Mouse (Mus musculus): Measurements from ENCODE around the gene Cbx6.

Cbx6 gene

DNA sequence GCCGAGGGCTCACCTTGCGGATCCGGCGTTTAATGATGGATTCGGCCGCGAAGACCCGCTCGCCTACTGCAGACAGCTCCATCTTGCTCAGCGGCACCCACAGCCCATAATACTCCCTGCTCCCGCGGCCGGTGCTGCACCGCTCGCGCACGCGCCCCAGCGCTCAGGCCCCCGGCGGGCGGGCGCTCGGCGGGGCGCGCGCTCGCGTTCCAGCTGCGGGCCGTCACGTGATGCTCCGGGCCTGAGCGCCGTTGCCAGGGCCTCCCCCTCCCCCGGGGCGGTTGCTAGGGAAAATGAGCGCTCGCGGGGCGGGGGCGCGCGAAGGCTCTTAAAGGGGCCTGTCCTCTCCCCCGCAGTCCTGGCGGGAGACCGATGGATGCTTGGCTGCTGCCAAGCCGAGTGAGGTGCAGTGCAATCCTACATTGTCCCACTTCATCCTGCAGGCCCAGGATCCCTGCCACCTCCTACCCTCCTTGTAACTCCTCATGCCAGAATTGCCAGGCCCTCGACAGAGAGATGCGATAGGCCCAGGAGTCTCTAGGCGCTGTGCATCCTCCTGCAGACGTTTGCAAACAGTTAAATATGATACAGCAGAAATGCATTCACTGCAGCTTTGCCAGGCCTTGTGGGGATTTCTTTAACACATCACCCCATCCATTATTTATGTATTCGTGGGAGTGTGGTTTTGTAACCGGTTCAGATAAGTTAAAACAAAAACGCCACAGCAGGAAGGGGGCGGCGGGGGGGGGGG is at the start of gene Cbx6, which contains the start of gene Npcd:
TSS of gene Cbx6 (minus strand) at position 559 of the 751 bp plus-strand sequence.
TSS of gene Npcd (minus strand) at position 108 of the 751 bp plus-strand sequence.
- peak; percentile 55 for DNase-seq (ENCODE audit: low spot score)

DNA sequence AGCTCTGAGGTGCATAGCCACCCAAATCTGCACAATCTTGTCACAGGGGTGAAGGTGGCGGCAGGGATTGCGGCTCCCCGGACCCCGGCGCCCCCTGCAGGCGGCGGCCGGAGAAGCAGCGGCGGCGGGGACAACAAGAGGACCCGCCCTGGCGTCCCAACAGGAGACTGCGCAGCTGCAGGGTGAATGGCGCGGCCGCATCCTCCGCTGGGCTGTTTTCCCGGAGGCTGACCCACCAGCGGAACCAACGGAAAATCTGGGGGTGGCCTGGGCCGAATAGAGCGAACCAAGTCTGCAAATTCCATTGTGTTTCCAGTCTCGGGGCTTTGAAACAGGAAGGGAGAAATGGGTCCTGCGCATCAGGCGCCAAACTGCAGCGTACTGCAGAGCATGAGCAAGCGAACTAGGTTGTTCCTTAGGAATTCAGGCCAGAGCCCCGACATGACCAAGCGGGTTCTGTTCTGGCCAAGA is 48.9 kb upstream of the Cbx6 start:
- peak; percentile 69 for DNase-seq (ENCODE audit: low spot score)

DNA sequence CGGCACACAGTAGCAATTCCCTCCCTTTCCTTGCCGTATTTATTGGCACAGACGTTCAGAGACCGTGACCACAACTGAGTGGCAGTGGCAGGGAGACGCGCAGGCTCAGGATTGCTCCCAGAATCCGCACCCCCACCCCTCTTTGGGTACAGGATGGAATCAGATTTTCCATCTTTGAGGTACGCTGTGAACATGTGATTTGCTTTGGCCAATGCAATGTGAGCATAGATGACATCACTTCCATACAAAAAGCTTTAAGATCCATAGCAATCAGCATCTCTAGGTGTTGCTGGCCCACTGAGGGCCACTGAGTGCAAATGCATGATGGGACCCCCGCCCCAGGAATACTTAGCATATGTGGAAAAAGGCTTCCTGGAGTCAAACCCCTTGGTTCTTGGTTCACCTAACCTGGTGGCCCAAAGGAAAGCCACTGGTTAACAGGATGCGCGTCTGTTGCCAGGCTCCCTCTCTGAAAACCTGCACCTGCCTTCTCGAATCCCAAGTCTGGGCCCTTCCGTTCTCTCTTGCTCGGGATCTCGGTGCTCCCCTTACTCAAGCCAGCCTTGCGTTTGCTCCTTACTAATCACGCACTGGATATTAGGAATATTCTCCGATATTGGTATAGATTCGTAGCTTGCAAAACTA is 48.3 kb upstream of the Cbx6 start:
- no peak for DNase-seq (ENCODE audit: low spot score)

DNA sequence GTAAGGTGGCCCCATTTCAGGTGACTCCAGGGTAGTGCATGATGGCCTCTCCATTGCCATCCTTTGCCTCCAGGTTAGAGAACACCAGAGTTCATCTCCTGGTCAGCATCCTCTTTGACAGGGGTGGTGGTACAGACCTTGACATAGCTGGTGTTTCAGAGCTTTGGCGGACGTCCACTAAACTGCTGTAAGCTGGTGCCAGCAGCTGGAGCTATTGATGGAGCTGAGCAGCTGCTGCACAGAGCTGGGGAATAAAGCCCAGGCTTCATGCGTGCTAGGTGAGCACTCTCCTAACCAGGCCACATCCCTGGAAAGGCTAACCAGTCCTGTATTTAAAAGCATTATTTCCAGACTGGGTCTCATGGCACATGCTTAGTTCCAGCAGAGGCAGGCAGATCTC is 46.0 kb upstream of the Cbx6 start:
- DNase-seq (ENCODE audit: low spot score), result no peak

DNA sequence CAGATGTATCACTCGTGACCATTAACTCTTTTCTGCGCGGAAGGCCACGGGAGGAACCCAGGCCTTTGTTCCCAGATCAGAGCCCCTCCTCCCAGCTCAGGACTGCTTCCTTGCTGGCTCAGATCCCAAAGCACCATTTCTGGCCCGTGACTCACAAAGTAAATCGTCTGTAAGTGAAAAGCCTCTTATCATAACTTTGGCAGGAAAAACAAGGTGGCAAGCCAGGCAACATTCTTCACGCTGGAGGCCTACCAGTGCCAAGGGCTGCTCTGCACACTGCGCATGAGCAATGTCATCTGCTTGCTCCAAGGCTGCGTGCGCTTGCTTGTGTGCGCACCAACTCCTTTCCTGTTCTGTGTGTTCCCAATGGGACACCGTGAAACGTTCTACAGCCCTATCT is 44.8 kb upstream of the Cbx6 start:
- no peak for DNase-seq (ENCODE audit: low spot score)

DNA sequence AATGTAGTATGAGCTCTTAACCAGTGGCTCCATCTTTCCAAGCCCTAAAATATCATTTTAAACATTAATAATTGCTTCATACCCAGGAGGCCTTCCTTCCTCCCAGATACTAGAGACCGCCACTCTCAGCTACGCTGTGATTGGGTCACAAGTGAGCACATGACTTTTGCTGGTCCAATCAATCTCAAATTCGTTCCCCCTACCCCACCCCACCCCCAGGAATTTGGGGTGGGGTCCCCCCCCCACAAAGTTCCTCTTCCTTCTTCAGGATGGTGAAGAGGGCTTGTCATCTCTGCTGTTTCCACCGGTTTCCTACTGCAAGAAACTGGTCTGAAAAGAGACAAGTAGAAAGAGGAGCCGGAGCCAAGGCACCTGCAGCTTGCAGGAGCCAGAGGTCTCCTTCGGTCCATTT is 44.2 kb upstream of the Cbx6 start:
- DNase-seq (ENCODE audit: low spot score), result no peak

DNA sequence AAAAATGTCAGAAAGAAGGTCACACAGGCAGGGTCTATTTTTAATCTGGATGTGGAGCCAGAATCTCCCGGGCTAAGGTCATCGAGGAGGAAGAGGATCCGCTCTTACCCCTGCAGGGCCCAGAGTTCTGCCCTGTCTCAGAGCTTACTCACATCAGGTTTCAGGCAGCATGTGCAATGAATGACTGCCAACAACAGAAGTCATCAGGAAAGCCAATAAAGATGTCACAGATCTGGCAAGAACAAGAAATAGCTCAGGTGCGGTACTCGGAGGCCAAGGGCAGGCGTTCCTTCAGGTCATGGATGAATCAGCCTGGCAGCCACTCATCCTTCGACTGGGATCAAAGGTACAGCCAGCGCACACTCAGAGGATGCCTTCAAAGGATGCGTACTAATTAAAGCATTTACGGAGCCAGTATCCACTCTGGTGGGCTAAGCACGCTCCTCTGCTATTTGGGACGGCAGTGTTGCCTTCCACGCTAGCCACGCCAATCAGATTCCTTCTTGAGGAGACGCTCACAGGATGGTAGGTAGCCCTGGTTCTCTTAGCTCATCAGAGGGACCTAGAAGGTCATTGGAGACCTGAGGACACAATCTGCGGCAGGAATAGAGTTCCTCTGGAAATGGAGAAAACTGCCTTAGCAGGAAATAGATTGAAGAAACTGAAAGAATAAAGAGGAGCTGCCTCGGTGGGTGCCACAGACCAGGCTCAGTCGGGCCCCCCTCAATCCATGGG is 40.9 kb upstream of the Cbx6 start:
- no peak for DNase-seq (ENCODE audit: low spot score)

DNA sequence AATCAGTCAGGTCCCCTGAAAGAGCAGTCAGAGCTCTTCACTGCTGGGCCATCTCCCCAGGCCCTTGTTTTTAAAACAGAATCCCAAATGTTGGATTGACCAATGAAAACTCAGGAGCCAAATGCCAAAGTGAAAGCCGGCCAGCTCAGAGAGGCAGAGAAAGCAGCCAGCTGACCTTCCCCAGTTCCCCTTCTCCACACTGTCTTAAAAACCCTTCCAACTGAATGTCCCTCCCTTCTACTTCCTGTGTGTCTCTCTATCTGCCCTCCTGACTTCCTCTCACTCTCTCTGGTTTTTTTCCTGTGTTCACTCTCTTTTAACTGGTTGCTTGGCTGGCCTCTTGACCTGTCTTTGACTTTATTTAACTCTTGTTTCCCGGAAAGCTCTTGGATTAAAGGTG is 39.5 kb upstream of the Cbx6 start:
- no peak for DNase-seq (ENCODE audit: low spot score)

DNA sequence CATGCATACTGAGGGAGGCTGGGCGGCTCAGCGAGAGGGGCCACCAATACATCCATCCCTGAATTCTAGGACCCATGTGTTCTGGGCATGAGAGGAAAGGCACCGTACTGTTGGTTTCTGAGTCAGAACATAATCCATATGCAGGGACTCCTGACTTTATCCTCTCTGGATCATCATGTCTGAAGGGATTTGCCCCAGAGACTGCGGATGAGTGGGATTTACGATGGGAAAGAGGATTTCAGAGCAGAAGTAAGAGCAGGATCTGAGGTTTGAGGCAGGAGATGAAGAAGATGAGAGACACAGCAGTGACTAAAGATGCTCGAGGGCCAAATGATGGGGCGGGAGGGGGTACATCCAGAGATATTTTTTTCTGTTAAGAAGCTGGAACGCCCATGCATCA is 39.1 kb upstream of the Cbx6 start:
- DNase-seq (ENCODE audit: low spot score), result no peak

DNA sequence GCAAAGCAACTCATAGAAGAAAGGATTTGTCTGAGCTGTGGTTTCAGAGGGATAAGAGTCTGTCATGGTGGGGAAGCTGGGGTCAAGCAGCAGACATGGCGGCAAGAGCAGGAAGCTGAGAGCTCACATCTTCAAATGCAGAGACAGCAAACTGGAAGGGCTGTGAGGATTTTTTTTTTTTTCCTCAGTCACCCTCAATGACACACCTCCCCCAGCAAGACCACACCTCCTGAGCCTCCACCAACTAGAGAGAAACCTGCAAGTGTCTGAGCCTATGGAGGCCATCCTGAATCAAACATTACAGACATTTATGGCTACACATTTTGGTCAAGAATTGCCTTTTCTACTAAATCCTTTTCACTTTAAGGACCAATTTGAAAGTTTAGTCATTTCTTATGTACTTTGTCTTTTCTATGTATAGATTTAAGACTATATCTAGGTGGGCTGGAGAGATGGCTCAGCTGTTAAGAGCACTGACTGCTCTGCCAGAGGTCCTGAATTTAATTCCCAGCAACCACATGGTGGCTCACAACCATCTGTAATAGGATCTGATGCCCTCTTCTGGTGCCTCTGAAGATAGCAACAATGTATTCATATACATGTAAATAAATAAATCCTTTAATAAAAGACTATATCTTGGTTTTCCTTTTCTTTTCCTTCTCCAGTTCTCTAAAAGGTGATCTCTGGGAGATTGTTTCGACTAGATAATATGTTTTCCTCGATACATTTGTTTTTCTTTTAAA is 32.9 kb upstream of the Cbx6 start:
- DNase-seq (ENCODE audit: low spot score), result no peak

DNA sequence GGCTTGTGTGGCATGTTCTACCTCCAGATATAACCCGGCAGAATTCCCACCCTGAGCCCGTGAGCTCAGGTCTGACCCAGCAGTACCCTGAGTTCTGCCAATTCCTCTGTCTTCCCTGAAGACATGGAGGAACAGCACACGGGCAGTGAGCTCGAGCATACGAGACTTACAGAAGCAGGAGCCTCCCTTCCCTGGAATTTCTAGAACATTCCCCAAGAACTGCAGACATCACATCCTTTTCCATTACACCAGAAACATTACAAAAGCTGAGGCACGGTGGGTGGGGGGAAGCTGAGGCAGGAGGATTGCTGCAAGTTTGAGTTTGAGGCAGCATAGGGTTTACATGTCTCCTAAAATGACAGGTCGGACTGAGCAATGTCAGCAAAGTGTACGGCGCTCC is 25.3 kb upstream of the Cbx6 start:
- DNase-seq (ENCODE audit: low spot score), result no peak

DNA sequence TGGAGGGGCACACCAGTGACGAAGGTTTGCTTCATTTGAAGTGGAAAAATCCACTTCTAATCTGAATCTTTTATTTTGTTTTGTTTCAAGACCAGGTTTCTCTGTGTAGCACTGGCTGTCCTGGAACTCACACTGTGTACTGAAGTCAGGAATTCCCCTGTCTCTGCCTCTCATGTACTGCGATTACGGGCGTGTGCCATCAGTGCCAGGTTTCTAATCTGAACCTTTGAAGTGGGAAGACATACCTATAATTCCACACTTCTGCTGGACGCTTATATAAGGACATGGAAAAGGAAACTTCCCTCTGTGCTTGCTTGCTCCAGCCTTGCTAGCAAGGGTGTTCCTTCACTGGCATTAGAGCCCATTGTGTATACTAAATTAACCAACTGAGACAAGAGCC is 24.5 kb upstream of the Cbx6 start:
- DNase-seq (ENCODE audit: low spot score), result no peak

DNA sequence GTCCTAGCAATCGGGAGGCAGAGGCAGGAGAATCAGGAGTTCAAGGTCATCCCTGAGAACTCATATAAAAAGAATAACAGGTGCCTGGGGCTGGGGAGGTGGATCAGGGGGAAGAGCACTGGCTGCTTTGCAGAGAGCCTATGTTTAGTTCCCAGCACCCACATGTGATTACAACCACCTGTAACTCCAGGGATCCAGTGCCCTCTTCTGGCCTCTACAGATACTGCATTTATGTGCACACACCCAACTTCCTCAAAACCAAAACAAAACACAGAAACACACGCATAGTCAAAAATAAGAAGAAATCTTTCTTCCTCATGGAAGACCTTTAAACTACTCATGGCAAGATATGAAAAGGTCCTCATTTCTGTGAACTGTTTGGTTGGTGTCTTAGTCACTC is 15.7 kb upstream of the Cbx6 start:
- DNase-seq (ENCODE audit: low spot score), result no peak

DNA sequence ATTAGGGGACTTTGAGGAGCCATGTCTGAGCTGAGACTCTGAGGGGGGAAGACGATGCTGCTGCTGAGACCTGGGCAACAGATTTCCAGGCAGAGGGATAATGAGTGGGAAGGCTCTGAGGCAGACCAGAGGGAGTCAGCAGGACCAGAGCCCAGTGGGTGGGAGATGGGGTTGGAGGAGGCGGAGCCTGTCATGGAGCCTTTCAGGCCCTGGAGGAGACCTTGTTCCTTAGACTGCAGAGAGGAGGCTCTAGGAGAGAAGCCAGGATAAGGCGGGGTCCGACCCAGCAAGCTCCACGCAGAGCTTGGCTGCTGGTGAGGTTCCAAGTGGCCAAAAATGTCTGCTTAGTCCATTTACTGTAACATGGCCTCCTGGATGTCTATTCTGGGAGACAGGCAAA is 12.6 kb upstream of the Cbx6 start:
- DNase-seq (ENCODE audit: low spot score), result no peak

DNA sequence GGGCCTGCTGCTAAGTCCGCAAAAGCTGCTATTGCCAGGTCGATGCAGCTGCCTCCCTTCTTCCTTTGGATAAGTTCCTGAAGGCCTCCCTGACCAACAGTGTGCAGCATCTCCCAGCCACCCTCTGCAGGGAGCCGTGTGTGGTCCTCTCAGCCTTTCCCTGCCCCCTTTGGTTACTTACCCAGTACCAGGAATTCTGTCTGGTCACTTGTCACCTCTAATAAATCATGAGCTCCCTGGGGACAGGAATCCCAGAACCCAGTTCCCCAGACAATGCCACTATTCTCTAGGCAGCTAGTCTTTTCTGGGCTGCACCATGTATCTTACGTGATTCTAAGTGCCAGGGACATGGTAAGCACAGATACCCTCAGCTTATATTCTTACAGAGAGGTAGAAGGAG is 11.5 kb upstream of the Cbx6 start:
- DNase-seq (ENCODE audit: low spot score), result no peak

DNA sequence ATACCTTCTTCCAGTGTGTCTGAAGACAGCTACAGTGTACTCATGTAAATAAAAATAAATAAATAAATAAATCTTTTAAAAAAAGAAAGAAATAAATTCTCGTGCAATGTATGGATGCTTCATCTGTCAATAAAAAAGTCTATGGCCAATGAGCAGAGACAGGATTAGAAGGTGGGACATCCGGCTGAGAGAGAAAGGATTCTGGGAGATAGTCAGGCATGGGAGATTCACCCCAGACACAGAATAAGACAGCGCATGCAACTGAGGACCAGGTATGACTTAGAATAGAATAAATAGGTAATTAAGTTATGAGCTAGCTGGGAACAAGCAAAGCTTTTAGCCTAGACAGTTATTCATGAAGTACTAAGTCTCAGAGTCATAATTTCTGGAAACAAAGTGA is 8.5 kb upstream of the Cbx6 start:
- no peak for DNase-seq (ENCODE audit: low spot score)

DNA sequence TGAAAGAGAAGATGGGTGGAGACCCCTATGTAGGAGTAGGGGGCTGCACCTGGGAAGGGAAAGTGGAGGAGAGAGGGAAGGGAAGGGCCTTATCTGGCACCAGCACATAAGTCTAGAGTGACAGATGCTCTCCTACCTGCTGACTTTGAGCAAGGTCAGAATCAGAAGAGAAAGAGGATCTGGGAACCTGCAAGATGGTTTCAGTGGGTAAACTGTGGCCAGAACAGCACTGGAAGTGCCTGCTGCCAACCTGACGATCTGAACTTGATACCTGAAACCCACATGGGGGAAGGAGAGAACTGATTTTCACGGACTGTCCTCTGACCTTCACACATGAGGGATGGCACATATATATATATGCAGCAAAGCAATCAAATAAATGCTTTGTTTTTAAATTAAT is 5.8 kb upstream of the Cbx6 start:
- no peak for DNase-seq (ENCODE audit: low spot score)

DNA sequence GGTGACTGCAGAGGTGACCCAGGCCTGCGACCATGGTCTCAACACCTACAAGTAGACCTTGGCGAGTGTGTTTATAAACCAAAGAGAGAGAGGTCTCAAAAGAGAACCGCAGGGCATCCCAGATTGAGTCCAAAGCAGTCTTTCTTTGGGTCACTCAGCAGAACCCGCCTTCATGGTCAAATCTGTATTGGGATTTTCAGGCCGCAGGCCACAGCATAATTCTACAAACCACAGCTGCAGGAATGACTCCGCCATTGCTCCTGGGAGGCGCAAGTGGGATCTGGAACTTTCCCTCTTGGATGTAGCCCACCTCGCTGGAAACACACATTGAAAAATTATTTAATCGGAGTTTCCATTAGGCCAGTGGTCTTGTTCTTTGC is 383 bp upstream of the Cbx6 start:
- DNase-seq (ENCODE audit: low spot score), result no peak

DNA sequence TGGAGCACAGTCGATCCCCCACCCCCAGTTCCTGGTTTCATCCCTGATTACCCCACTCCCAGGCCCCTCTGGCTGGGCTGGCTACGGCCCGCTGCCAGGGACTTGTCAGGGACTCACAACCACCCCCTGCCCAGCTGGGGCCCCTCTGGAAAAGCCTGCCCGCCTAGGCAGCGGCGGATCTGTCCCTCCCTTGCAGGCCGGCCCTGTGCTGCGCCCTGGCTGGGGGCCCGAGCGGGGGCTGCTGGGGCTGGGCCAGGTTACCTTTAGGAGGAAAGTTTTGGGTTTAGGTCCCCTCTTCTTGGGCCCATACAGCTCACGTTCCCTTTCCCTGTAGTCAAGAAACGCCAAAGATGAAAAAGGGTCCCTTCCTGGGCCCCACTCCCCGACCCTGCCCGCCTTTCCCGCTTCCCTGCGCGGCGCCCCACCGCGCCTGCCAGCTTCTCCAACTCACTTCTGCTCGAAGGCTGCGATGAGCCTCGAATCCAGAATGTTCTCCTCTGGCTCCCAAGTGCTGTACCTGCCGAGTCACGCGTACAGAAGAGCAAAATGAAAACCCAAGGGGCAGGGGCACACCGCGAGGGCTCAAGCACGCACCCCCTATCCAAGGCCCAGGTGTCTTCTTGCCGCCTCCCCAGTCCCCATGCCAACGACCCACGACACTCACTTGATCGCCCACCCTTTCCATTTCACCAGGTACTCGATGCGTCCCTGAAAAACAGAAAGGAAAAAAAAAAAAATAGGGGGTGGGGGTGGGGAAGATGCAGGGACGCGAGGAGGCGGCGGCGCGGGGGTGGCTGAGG is 1.0 kb downstream of the Cbx6 start:
- DNase-seq (ENCODE audit: low spot score), result peak; percentile 24

DNA sequence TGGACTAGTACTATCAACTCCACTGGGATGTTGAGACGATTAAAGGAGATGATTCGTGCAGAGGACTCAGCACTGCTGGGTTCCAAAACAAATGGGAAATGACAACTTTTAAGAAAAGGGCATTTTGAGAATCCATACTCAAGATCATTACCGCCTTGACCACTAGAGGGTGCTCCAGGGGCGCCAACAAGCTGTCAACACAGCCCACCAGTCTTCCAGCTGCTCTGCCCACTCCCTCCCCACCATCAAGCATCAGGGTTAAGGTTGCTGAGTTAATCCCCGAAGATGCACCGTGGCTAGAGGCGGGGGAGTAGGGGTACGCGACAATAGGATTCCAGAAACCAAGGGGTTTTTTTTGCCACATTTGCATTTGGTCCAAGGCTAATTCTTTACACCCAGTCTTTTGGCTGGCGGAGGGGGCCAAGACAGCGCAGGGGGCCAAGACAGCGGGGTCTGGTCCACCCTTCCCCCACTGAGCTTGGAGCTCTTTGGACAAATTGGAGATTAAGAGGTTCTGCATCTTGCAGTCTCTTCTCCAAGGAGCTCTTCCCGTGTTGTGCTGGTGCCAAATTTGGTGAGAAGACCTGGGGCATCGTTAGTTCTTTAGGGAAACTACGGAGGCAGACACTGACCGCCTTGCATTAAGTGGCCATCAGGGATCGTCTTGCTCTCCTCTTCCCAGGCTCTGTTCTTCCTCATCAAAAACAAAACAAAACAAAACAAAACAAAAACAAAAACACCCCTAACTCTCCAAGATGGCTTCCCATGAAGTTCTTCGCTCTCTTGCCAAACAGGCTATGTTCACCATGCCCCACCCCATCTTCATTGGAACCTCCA is 2.2 kb downstream of the Cbx6 start:
- DNase-seq (ENCODE audit: low spot score), result peak; percentile 73

DNA sequence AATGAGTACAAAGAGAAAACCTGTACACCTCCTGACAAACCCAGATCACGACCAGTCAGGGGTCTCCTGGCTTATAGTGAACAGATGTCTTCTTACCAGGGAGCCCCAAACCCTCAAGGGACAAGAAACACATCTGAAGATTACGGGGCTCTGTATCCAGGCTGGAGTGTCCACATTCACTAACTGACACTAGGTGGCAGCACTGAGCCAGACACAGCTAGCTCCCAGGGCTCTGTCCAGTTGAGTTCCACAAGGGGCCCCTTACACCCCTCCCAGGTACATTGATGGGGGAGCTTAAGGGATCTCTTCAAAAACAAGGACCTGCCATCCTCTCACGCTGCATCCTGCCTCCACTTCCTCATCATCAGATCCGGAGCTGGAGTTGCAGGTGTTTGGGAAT is 4.1 kb downstream of the Cbx6 start:
- DNase-seq (ENCODE audit: low spot score), result peak; percentile 82

All from c-Kit-positive CD71-positive TER-119-positive erythroid progenitor cells, embryonic 14.5 days (primary cell).